Mouse (Mus musculus): ENCODE data around the gene Pigk. TPM values are rescaled to one million over a fixed set of nuclear protein-coding genes. Genes with fewer than 3 reads are reported as not detected.

The Pigk gene
- polyA plus RNA-seq, 1 experiment from 2014 or later, result 36.9 TPM

GRCm38 (mm10) chr3:152799738-152800431 lies 86.0 kb downstream of the Pigk start:
- H3K27ac ChIP-seq, result no peak overlapping the region
- no peaks in the 10 kb centered on the region for H3K9me3 ChIP-seq (replicated peaks)
- WGBS, result 78% methylated on average over 9 of the region's 9 CpGs
- no peak overlapping the region for H3K9ac ChIP-seq
- H3K36me3 ChIP-seq, result no peaks in the 10 kb centered on the region
- H3K4me3 ChIP-seq, result no peak overlapping the region
- ATAC-seq (replicated peaks; ENCODE audit: insufficient number of reproducible peaks, insufficient read depth, low FRiP score, low read depth), result no peak
- no peaks in the 10 kb centered on the region for H3K4me1 ChIP-seq (replicated peaks)
- H3K4me2 ChIP-seq, result no peak overlapping the region
- no peaks in the 10 kb centered on the region for H3K27me3 ChIP-seq

- WGBS, result 33% methylated on average over 4 of the region's 4 CpGs
- Histone ChIP-seq H3K36me3 (no peaks in the 10 kb centered on the region), H3K27me3 (no peaks in the 10 kb centered on the region), H3K27ac (no peak overlapping the region), H3K4me2 (no peak overlapping the region), H3K4me1 (replicated peaks) (no peaks in the 10 kb centered on the region), H3K9ac (no peak overlapping the region), H3K4me3 (no peak overlapping the region), H3K9me3 (replicated peaks) (no peaks in the 10 kb centered on the region)
- ATAC-seq (replicated peaks; ENCODE audit: insufficient number of reproducible peaks, insufficient read depth, low FRiP score, low read depth), result no peak
Observed at GRCm38 (mm10) chr3:152813905-152814304, 100.0 kb downstream of the Pigk start.

- no peak overlapping the region for H3K4me3 ChIP-seq
- WGBS, result 80% methylated on average over 5 of the region's 5 CpGs
- no peaks in the 10 kb centered on the region for H3K27me3 ChIP-seq
- ATAC-seq (replicated peaks; ENCODE audit: insufficient number of reproducible peaks, insufficient read depth, low FRiP score, low read depth), result no peak
- no peak overlapping the region for H3K4me2 ChIP-seq
- H3K9me3 ChIP-seq (replicated peaks), result no peaks in the 10 kb centered on the region
- no peaks in the 10 kb centered on the region for H3K4me1 ChIP-seq (replicated peaks)
- H3K27ac ChIP-seq, result no peak overlapping the region
- no peak overlapping the region for H3K9ac ChIP-seq
- no peaks in the 10 kb centered on the region for H3K36me3 ChIP-seq
Observed at GRCm38 (mm10) chr3:152815110-152815509, 101.2 kb downstream of the Pigk start.

- H3K9ac ChIP-seq, result no peak overlapping the region
- no peaks in the 10 kb centered on the region for H3K27me3 ChIP-seq
- 73% methylated on average over 3 of the region's 3 CpGs for WGBS
- no peak overlapping the region for H3K4me3 ChIP-seq
- no peaks in the 10 kb centered on the region for H3K4me1 ChIP-seq (replicated peaks)
- H3K4me2 ChIP-seq, result no peak overlapping the region
- H3K27ac ChIP-seq, result no peak overlapping the region
- ATAC-seq (replicated peaks; ENCODE audit: insufficient number of reproducible peaks, insufficient read depth, low FRiP score, low read depth), result no peak
- no peaks in the 10 kb centered on the region for H3K36me3 ChIP-seq
- H3K9me3 ChIP-seq (replicated peaks), result no peaks in the 10 kb centered on the region
Observed at GRCm38 (mm10) chr3:152820406-152820805, 106.5 kb downstream of the Pigk start.

GRCm38 (mm10) chr3:152821202-152821601 lies 107.3 kb downstream of the Pigk start:
- Histone ChIP-seq H3K36me3 (no peaks in the 10 kb centered on the region), H3K4me3 (no peak overlapping the region), H3K27ac (no peak overlapping the region), H3K4me1 (replicated peaks) (no peaks in the 10 kb centered on the region), H3K4me2 (no peak overlapping the region), H3K9ac (no peak overlapping the region), H3K9me3 (replicated peaks) (no peaks in the 10 kb centered on the region), H3K27me3 (no peaks in the 10 kb centered on the region)
- WGBS, result 43% methylated on average over 14 of the region's 14 CpGs
- ATAC-seq (replicated peaks; ENCODE audit: insufficient number of reproducible peaks, insufficient read depth, low FRiP score, low read depth), result no peak

- H3K4me2 ChIP-seq, result no peak overlapping the region
- no peaks in the 10 kb centered on the region for H3K9me3 ChIP-seq (replicated peaks)
- ATAC-seq (replicated peaks; ENCODE audit: insufficient number of reproducible peaks, insufficient read depth, low FRiP score, low read depth), result no peak
- H3K4me1 ChIP-seq (replicated peaks), result no peaks in the 10 kb centered on the region
- no peak overlapping the region for H3K4me3 ChIP-seq
- no peaks in the 10 kb centered on the region for H3K27me3 ChIP-seq
- H3K9ac ChIP-seq, result no peak overlapping the region
- no peaks in the 10 kb centered on the region for H3K36me3 ChIP-seq
- H3K27ac ChIP-seq, result no peak overlapping the region
- WGBS, result 66% methylated on average over 3 of the region's 3 CpGs
Observed at GRCm38 (mm10) chr3:152831377-152831776, 117.5 kb downstream of the Pigk start.

- ATAC-seq (replicated peaks; ENCODE audit: insufficient number of reproducible peaks, insufficient read depth, low FRiP score, low read depth), result no peak
- H3K4me1 ChIP-seq (replicated peaks), result no peaks in the 10 kb centered on the region
Observed at GRCm38 (mm10) chr3:152831974-152832373, 118.1 kb downstream of the Pigk start.

GRCm38 (mm10) chr3:152832436-152832835 lies 118.5 kb downstream of the Pigk start:
- Histone ChIP-seq H3K9me3 (replicated peaks) (no peaks in the 10 kb centered on the region), H3K4me1 (replicated peaks) (no peaks in the 10 kb centered on the region), H3K4me3 (no peak overlapping the region), H3K27me3 (no peaks in the 10 kb centered on the region), H3K9ac (no peak overlapping the region), H3K27ac (no peak overlapping the region), H3K36me3 (no peaks in the 10 kb centered on the region), H3K4me2 (no peak overlapping the region)
- WGBS, result 86% methylated on average over 4 of the region's 4 CpGs
- ATAC-seq (replicated peaks; ENCODE audit: insufficient number of reproducible peaks, insufficient read depth, low FRiP score, low read depth), result no peak

More at GRCm38 (mm10) chr3:152831974-152832373, 118.1 kb downstream of the Pigk start:
- Histone ChIP-seq H3K27ac (no peak overlapping the region), H3K27me3 (no peaks in the 10 kb centered on the region), H3K9ac (no peak overlapping the region), H3K4me3 (no peak overlapping the region), H3K9me3 (replicated peaks) (no peaks in the 10 kb centered on the region), H3K36me3 (no peaks in the 10 kb centered on the region), H3K4me2 (no peak overlapping the region)
- 84% methylated on average over 9 of the region's 9 CpGs for WGBS

GRCm38 (mm10) chr3:152837407-152837806 lies 123.5 kb downstream of the Pigk start:
- H3K36me3 ChIP-seq, result no peaks in the 10 kb centered on the region
- H3K4me1 ChIP-seq (replicated peaks), result no peaks in the 10 kb centered on the region
- H3K9ac ChIP-seq, result no peak overlapping the region
- no peak overlapping the region for H3K27ac ChIP-seq
- H3K9me3 ChIP-seq (replicated peaks), result no peaks in the 10 kb centered on the region
- H3K4me3 ChIP-seq, result no peak overlapping the region
- H3K4me2 ChIP-seq, result no peak overlapping the region
- ATAC-seq (replicated peaks; ENCODE audit: insufficient number of reproducible peaks, insufficient read depth, low FRiP score, low read depth), result no peak
- no peaks in the 10 kb centered on the region for H3K27me3 ChIP-seq
- 56% methylated on average over 2 of the region's 2 CpGs for WGBS

- Histone ChIP-seq H3K9me3 (replicated peaks) (no peaks in the 10 kb centered on the region), H3K27ac (no peak overlapping the region), H3K27me3 (no peaks in the 10 kb centered on the region), H3K4me1 (replicated peaks) (no peaks in the 10 kb centered on the region), H3K36me3 (no peaks in the 10 kb centered on the region), H3K9ac (no peak overlapping the region), H3K4me3 (no peak overlapping the region), H3K4me2 (no peak overlapping the region)
- 73% methylated on average over 1 of the region's 1 CpGs for WGBS
- ATAC-seq (replicated peaks; ENCODE audit: insufficient number of reproducible peaks, insufficient read depth, low FRiP score, low read depth), result no peak
Observed at GRCm38 (mm10) chr3:152837938-152838337, 124.0 kb downstream of the Pigk start.

GRCm38 (mm10) chr3:152841264-152841663 lies 127.4 kb downstream of the Pigk start:
- H3K27me3 ChIP-seq, result no peaks in the 10 kb centered on the region

GRCm38 (mm10) chr3:152842648-152843047 lies 128.7 kb downstream of the Pigk start:
- WGBS, result 74% methylated on average over 3 of the region's 3 CpGs
- no peak for ATAC-seq (replicated peaks; ENCODE audit: insufficient number of reproducible peaks, insufficient read depth, low FRiP score, low read depth)
- no peak overlapping the region for H3K4me3 ChIP-seq

More at GRCm38 (mm10) chr3:152841264-152841663, 127.4 kb downstream of the Pigk start:
- ATAC-seq (replicated peaks; ENCODE audit: insufficient number of reproducible peaks, insufficient read depth, low FRiP score, low read depth), result no peak
- no peaks in the 10 kb centered on the region for H3K9me3 ChIP-seq (replicated peaks)
- no peak overlapping the region for H3K4me2 ChIP-seq
- no peaks in the 10 kb centered on the region for H3K4me1 ChIP-seq (replicated peaks)
- no peak overlapping the region for H3K4me3 ChIP-seq
- H3K36me3 ChIP-seq, result no peaks in the 10 kb centered on the region
- no peak overlapping the region for H3K9ac ChIP-seq
- H3K27ac ChIP-seq, result no peak overlapping the region
- WGBS, result 71% methylated on average over 6 of the region's 6 CpGs

More at GRCm38 (mm10) chr3:152842648-152843047, 128.7 kb downstream of the Pigk start:
- H3K4me2 ChIP-seq, result no peak overlapping the region
- no peaks in the 10 kb centered on the region for H3K4me1 ChIP-seq (replicated peaks)
- no peaks in the 10 kb centered on the region for H3K9me3 ChIP-seq (replicated peaks)
- no peak overlapping the region for H3K27ac ChIP-seq
- H3K9ac ChIP-seq, result no peak overlapping the region
- no peaks in the 10 kb centered on the region for H3K27me3 ChIP-seq
- H3K36me3 ChIP-seq, result no peaks in the 10 kb centered on the region
